Mouse (Mus musculus) lung, postnatal 10 days (tissue): ENCODE measurements at regions not wholly inside any gene's neighbourhood (a gene's known extent, or its start where the extent isn't known, plus 50 kb on each side); places are given as distances from the start of the nearest gene placed in this dataset.

Experiments used
- DNase-seq: peaks from one replicate; pipeline ENCODE4 v3.0.0; 2021

DNA sequence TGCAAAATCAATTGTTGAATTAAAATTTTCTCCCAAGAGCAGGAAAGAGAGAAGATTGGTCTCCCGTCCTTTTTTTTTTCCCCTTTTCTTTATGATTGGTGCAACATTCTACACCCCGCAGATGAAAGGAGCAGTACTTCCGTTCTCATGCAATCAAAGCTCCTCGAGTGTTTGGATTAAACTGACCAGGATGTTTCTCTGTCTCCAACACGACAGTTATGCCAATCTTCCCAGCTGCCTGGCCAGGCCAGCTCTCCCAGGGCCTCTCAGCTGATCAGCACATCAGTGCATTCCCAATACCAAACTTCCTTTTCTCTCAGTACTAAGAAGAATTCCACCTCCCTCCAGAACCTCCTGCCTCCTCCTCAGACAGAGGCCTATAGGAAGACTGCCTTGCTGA is 52.7 kb upstream of the Pde5a start:
- peak; percentile 80 for DNase-seq

- DNase-seq, result peak; percentile 27
These were observed 51.9 kb upstream of the Pde5a start for GRCm38 (mm10) chr3:122676851-122677250.
